Mouse (Mus musculus) MEL (cell line): ENCODE data around the gene Focad.

Source experiments
- CTCF ChIP-seq, 3 experiments: IDR thresholded peaks in 2 of 3; conservative IDR thresholded peaks in 1 of 3; 2 replicates each; pipeline ENCODE4 v1.5.1; 2011 to 2012; ENCODE audit warnings: low read length in 3 of 3, low read depth in 2 of 3, mild to moderate bottlenecking in 2 of 3, improper control_type of control experiment in 1 of 3, inconsistent platforms in 1 of 3, mixed read lengths in 1 of 3, moderate library complexity in 1 of 3; ENCODE audit not compliant: control insufficient read depth in 1 of 3, insufficient read depth in 1 of 3, poor library complexity in 1 of 3, severe bottlenecking in 1 of 3
- E2F4 ChIP-seq: IDR thresholded peaks from 2 replicates; pipeline ENCODE4 v1.6.1; 2011; ENCODE audit warnings: low read depth, low read length, improper control_type of control experiment, borderline replicate concordance
- EP300 ChIP-seq, 2 experiments: IDR thresholded peaks; 2 replicates each; pipeline ENCODE4 v1.6.1; 2011; ENCODE audit warnings: improper control_type of control experiment in 2 of 2, low read length in 2 of 2, low read depth in 1 of 2, mild to moderate bottlenecking in 1 of 2
- MEF2A ChIP-seq: IDR thresholded peaks from 2 replicates; pipeline ENCODE4 v1.6.1; 2014; ENCODE audit warnings: low read depth, mild to moderate bottlenecking, inconsistent platforms, low read length, improper control_type of control experiment; ENCODE audit not compliant: poor library complexity, insufficient replicate concordance, severe bottlenecking; ENCODE audit errors: extremely low read depth
- POLR2A ChIP-seq, 2 experiments: IDR thresholded peaks; 2 replicates each; pipeline ENCODE4 v1.6.1; 2011 to 2012; ENCODE audit warnings: low read length in 2 of 2, mild to moderate bottlenecking in 2 of 2, control low read depth in 1 of 2, improper control_type of control experiment in 1 of 2, low read depth in 1 of 2, moderate library complexity in 1 of 2; ENCODE audit not compliant: control insufficient read depth in 1 of 2, insufficient read depth in 1 of 2, poor library complexity in 1 of 2
- RAD21 ChIP-seq: IDR thresholded peaks from 2 replicates; pipeline ENCODE4 v1.6.1; 2011; ENCODE audit warnings: mild to moderate bottlenecking, low read depth, low read length, improper control_type of control experiment
- RCOR1 ChIP-seq: IDR thresholded peaks from 2 replicates; pipeline ENCODE4 v1.6.1; 2012; ENCODE audit warnings: low read depth, mild to moderate bottlenecking, inconsistent platforms, low read length, improper control_type of control experiment
- SIN3A ChIP-seq: IDR thresholded peaks from 2 replicates; pipeline ENCODE4 v1.6.1; 2012; ENCODE audit warnings: low read length, improper control_type of control experiment, inconsistent platforms
- TBP ChIP-seq: IDR thresholded peaks from 2 replicates; pipeline ENCODE4 v1.8.0; 2011; ENCODE audit warnings: low read depth, low read length, improper control_type of control experiment
- TCF12 ChIP-seq: IDR thresholded peaks from 2 replicates; pipeline ENCODE4 v1.6.1; 2014; ENCODE audit warnings: low read depth, mild to moderate bottlenecking, inconsistent platforms, low read length, improper control_type of control experiment, moderate library complexity
- UBTF ChIP-seq: IDR thresholded peaks from 2 replicates; pipeline ENCODE4 v1.6.1; 2012; ENCODE audit warnings: low read depth, mild to moderate bottlenecking, inconsistent platforms, low read length, improper control_type of control experiment, moderate library complexity, borderline replicate concordance; ENCODE audit not compliant: insufficient read depth

- TF ChIP-seq TBP (peak; percentile 80), EP300 (IDR thresholded peaks at IDR 0.05; ENCODE audit: low read depth in 1 of 2, low read length in 2 of 2) (no peak; a peak in 1 of 4 replicates), CTCF (IDR thresholded peaks at IDR 0.05 in 2 of 3, conservative IDR thresholded peaks at IDR 0.05 in 1 of 3; ENCODE audit: control insufficient read depth in 1 of 3, insufficient read depth in 1 of 3, low read depth in 2 of 3, low read length in 3 of 3, poor library complexity in 1 of 3, severe bottlenecking in 1 of 3) (no peak), E2F4 (no peak), RAD21 (no peak), TCF12 (peak; percentile 55), MEF2A (no peak), UBTF (no peak), SIN3A (peak; percentile 61), POLR2A (IDR thresholded peaks at IDR 0.05; ENCODE audit: control insufficient read depth in 1 of 2, insufficient read depth in 1 of 2, low read depth in 1 of 2, low read length in 2 of 2, poor library complexity in 1 of 2) (peak; percentile 95), RCOR1 (no peak)
Measured at GRCm38 (mm10) chr4:88094062-88094767, at the start of gene Focad.
